Mouse (Mus musculus): ENCODE measurements around the gene Upf3b.

Gene Upf3b

DNA sequence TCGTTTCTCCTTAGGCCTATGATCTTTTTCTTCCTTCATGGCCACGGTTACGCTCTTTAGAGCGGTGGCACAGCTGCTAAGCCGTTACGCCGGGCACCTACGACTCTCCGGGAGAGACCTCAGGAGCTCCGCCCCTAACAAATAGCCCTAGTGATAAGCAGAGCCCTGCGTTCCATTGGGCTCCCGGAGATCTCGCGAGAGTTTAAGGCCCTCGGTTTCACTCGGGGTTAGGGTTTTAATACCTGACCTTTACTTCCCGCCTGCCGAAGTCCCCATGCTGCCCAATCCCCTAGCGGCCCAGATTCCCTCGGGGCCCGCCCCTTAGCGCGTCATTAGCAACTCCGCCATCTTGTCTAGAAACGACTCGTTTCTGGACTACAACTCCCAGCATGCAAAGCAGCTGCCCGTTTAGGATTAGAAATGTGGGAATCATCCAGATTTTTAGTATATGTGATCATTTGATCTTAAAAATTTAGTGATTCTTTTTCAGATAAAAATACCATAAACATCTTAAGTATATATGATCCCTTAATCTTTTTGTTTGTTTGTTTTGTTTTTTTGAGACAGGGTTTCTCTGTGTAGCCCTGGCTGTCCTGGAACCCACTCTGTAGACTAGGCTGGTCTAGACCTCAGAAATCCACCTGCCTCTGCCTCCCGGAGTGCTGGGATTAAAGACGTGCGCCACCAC, at the start of gene Upf3b:
Gene Upf3b (minus strand): TSS at position 130 of the 688 bp plus-strand sequence.
- peak; percentile 31; the same call in 1 of the 2 replicates for TF ChIP-seq GATA4 (IDR thresholded peaks at IDR 0.05; ENCODE audit: insufficient replicate concordance, low read length)

GRCm38 (mm10) chrX:37157839-37158238, 47.7 kb upstream of the Upf3b start:
- no peak for TF ChIP-seq GATA4 (IDR thresholded peaks at IDR 0.05; ENCODE audit: insufficient replicate concordance, low read length)

GRCm38 (mm10) chrX:37144954-37145353, 34.8 kb upstream of the Upf3b start:
- TF ChIP-seq GATA4 (IDR thresholded peaks at IDR 0.05; ENCODE audit: insufficient replicate concordance, low read length): no peak

DNA sequence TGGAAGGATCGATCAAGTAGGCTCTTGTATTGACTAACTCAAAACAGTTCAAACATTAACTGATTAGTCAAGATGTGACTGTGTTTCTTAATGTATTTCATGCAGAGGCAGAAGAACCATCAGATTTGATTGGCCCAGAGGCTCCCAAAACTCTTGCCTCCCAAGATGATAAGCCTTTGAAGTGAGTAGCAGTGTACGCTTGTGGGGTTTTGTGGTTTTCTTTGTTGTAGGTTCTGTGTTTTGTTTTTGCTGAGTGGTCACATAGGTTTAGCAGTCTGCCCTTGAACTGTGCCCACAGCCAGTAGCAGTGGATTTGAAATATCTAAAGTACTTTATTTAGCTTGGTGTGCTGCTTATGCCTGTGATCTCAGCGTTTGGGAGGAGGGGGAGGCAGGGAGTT, 31.6 kb upstream of the Upf3b start:
- TF ChIP-seq GATA4 (IDR thresholded peaks at IDR 0.05; ENCODE audit: insufficient replicate concordance, low read length): no peak

- no peak for TF ChIP-seq GATA4 (IDR thresholded peaks at IDR 0.05; ENCODE audit: insufficient replicate concordance, low read length)
Observed at GRCm38 (mm10) chrX:37126671-37127358, 16.7 kb upstream of the Upf3b start, which contains the start of gene Nkap. TSS of gene Nkap (plus strand) at chrX:37126795.

DNA sequence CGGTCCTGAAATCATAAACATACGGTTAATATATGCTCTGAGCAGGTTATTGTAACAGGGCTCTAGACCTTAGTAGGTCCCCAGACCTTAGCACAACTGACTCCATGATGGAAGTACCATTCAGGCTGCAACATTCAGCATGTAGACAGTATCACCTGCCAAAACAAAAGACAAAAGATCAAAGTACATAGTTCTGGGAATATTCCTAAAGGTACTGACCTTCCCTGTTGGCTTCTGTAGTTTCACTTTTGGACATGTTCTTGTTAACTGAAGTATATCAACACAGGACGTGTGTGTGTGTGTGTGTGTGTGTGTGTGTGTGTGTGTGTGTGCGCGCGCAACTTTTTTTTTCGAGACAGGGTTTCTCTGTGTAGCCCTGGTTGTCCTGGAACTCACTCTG, 15.4 kb upstream of the Upf3b start:
- no peak for TF ChIP-seq GATA4 (IDR thresholded peaks at IDR 0.05; ENCODE audit: insufficient replicate concordance, low read length)

DNA sequence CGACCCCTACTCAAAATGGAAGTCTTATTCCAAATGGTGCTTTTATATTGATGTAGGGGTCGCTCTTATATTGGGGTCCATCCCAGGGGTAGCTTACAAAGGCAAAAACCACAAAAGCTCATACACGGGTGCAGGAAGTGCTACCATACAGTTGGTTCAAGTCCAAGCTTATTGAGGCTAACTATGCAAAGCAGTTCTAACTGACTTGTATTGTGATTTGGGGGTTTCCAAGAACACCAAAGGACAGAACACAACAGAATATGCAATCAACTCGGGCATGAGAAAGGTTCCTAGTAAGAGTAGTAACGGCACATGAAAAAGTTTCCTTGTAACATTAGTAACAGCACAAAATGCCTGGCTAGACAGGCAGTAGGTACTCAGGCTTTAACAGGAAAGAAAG, 10.1 kb upstream of the Upf3b start:
- TF ChIP-seq GATA4 (IDR thresholded peaks at IDR 0.05; ENCODE audit: insufficient replicate concordance, low read length): no peak

- no peak for TF ChIP-seq GATA4 (IDR thresholded peaks at IDR 0.05; ENCODE audit: insufficient replicate concordance, low read length)
Observed at GRCm38 (mm10) chrX:37119585-37119984, 9.5 kb upstream of the Upf3b start.

GRCm38 (mm10) chrX:37117085-37117484, 7.0 kb upstream of the Upf3b start:
- TF ChIP-seq GATA4 (IDR thresholded peaks at IDR 0.05; ENCODE audit: insufficient replicate concordance, low read length): no peak

GRCm38 (mm10) chrX:37110881-37111193, 715 bp upstream of the Upf3b start:
- TF ChIP-seq GATA4 (IDR thresholded peaks at IDR 0.05; ENCODE audit: insufficient replicate concordance, low read length): no peak

DNA sequence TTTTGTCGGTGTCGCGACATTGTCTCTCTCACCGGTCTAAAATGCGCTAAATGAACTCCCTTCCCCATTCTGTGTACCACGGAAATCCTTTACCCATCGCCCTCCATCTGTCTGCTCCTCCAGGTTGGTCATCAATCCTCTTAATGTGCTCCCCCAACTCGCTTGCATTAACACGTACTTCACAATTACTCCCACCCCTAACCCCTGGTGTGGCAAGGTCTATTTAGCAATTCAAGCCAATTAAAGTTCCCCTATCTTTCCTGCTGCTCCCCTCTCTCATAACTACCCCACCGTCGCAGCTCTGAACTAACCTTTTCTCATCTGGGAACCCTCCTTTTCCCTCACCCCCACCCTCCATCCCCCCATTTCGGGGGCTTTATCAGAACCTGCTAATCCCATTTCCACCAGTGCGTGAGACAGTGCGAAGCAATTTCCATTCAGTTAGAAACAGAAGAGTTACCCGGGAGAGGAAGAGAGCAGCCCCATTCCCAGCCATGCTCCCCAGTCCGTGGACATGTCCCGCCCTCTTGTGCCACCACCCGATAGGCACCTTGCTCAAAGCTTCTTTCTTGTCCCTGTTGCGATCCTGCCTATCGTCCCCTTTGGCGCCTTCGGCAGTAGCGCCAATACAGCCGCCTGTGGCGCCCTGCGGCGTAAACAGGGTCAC, 463 bp downstream of the Upf3b start:
- TF ChIP-seq GATA4 (IDR thresholded peaks at IDR 0.05; ENCODE audit: insufficient replicate concordance, low read length): no peak

DNA sequence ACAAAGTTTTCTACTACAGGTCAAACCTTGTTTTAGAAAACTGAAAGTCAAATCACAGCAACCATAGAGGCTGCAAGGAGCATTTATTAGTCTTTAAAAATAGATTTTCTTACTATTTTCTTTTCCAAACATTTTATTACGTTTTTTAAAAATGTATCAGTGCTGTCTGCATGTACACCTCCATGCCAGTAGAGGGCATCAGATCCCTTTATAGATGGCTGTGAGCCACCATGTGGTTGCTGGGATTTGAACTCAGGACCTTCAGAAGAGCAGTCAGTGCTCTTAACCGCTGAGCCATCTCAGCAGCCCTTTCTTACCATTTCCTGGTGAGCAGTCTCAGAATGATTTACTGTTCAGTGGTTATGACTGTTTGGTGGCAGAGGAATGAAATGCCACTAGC, 6.3 kb downstream of the Upf3b start:
- no peak for TF ChIP-seq GATA4 (IDR thresholded peaks at IDR 0.05; ENCODE audit: insufficient replicate concordance, low read length)

- no peak for TF ChIP-seq GATA4 (IDR thresholded peaks at IDR 0.05; ENCODE audit: insufficient replicate concordance, low read length)
Observed at GRCm38 (mm10) chrX:37098681-37099080, 11.4 kb downstream of the Upf3b start.

GRCm38 (mm10) chrX:37095106-37095768, 14.9 kb downstream of the Upf3b start:
- TF ChIP-seq GATA4 (IDR thresholded peaks at IDR 0.05; ENCODE audit: insufficient replicate concordance, low read length): no peak

- TF ChIP-seq GATA4 (IDR thresholded peaks at IDR 0.05; ENCODE audit: insufficient replicate concordance, low read length): no peak
Observed at GRCm38 (mm10) chrX:37091457-37091856, 18.7 kb downstream of the Upf3b start.

GRCm38 (mm10) chrX:37088778-37089177, 21.3 kb downstream of the Upf3b start:
- no peak for TF ChIP-seq GATA4 (IDR thresholded peaks at IDR 0.05; ENCODE audit: insufficient replicate concordance, low read length)

Measured in liver, adult (tissue).